Mouse (Mus musculus) neural tube, embryonic 12.5 days (tissue): ENCODE measurements around the gene Myo6. TPM values are rescaled to one million over a fixed set of nuclear protein-coding genes. Genes with fewer than 3 reads are reported as not detected.

ENCODE experiments used
- ATAC-seq: fragments of 200-750 bp; cut with Nextera tagmentation; 2 replicates; pipeline ENCODE4 v1.8.0; 2017; ENCODE audit warnings: low read depth, mild to moderate bottlenecking, moderate TSS enrichment, moderate library complexity; ENCODE audit not compliant: low FRiP score
- H3K27ac ChIP-seq: fragments of 300-500 bp; sonication (generic); 2 replicates; pipeline ENCODE4 v1.5.1; 2016
- H3K27me3 ChIP-seq: fragments of 300-500 bp; sonication (generic); replicated peaks from 2 replicates; pipeline ENCODE4 v1.6.1; 2016; ENCODE audit warnings: mild to moderate bottlenecking
- H3K36me3 ChIP-seq: fragments of 300-500 bp; sonication (generic); 2 replicates; pipeline ENCODE4 v1.6.1; 2016; ENCODE audit warnings: mild to moderate bottlenecking
- H3K4me1 ChIP-seq: fragments of 300-500 bp; sonication (generic); 2 replicates; pipeline ENCODE4 v1.6.1; 2016
- H3K4me2 ChIP-seq: fragments of 300-500 bp; sonication (generic); replicated peaks from 2 replicates; pipeline ENCODE4 v1.6.1; 2016; ENCODE audit warnings: mild to moderate bottlenecking
- H3K4me3 ChIP-seq: fragments of 300-500 bp; sonication (generic); 2 replicates; pipeline ENCODE4 v1.5.1; 2016
- H3K9ac ChIP-seq: fragments of 300-500 bp; sonication (generic); 2 replicates; pipeline ENCODE4 v1.6.1; 2016; ENCODE audit warnings: mild to moderate bottlenecking
- H3K9me3 ChIP-seq: fragments of 300-500 bp; sonication (generic); 2 replicates; pipeline ENCODE4 v1.6.1; 2016; ENCODE audit warnings: mild to moderate bottlenecking
- polyA plus RNA-seq: library from polyadenylated mRNA; unstranded; fragments of >200 nt; fragmentation: Nextera tagmentation; extraction: Ambion mirVana; gene quantifications from 2 replicates; pipeline ENCODE4 v1.2.1, GENCODE M21; 2016

The Myo6 gene
- polyA plus RNA-seq, 1 experiment from 2014 or later = 15.7 TPM

- Histone ChIP-seq H3K4me3 (no peak overlapping the region), H3K9me3 (no peaks in the 10 kb centered on the region), H3K36me3 (no peaks in the 10 kb centered on the region), H3K4me1 (no peaks in the 10 kb centered on the region), H3K27me3 (no peaks in the 10 kb centered on the region), H3K4me2 (no peak overlapping the region), H3K27ac (no peak overlapping the region), H3K9ac (no peak overlapping the region)
- no peak for ATAC-seq
Observed at GRCm38 (mm10) chr9:80360063-80360462, 195.2 kb downstream of the Myo6 start.

Other genes starting within 250 kb of the Myo6 start
- 3.5 and 4.0 TPM in 2 replicates for gene Filip1, start 152.2 kb upstream of the Myo6 start, polyA plus RNA-seq
- gene Senp6, start 98.1 kb upstream of the Myo6 start, polyA plus RNA-seq = 69.3 and 87.8 TPM in 2 replicates